Mouse (Mus musculus) midbrain, postnatal 0 days (tissue): ENCODE measurements around the gene Nkx6-2. TPM values are rescaled to one million over a fixed set of nuclear protein-coding genes. Genes with fewer than 3 reads are reported as not detected.
A peak's percentile ranks its signal among the peaks of the same experiment; 100 is the strongest.

Experiments
- ATAC-seq: fragments of 200-750 bp; cut with Nextera tagmentation; 2 replicates; pipeline ENCODE4 v1.8.0; 2017; ENCODE audit warnings: moderate number of reproducible peaks, mild to moderate bottlenecking, moderate TSS enrichment, moderate library complexity; ENCODE audit not compliant: low FRiP score
- DNase-seq: peaks from one replicate; pipeline ENCODE4 v3.0.0-alpha.2; 2015; ENCODE audit warnings: low spot score
- H3K27ac ChIP-seq: fragments of 300-500 bp; sonication (generic); 2 replicates; pipeline ENCODE4 v1.5.1; 2014; ENCODE audit warnings: low read depth, mild to moderate bottlenecking, low read length, mixed read lengths
- H3K27me3 ChIP-seq: fragments of 300-500 bp; sonication (generic); 2 replicates; pipeline ENCODE4 v1.6.1; 2014; ENCODE audit warnings: low read length, control low read depth, mixed read lengths; ENCODE audit not compliant: insufficient read depth
- H3K36me3 ChIP-seq: fragments of 300-500 bp; sonication (generic); 2 replicates; pipeline ENCODE4 v1.6.1; 2014; ENCODE audit warnings: low read length, control low read depth, mixed read lengths; ENCODE audit not compliant: insufficient read depth
- H3K4me1 ChIP-seq: fragments of 300-500 bp; sonication (generic); 2 replicates; pipeline ENCODE4 v1.6.1; 2014; ENCODE audit warnings: mild to moderate bottlenecking, control low read depth, antibody characterized with exemption, low read length, mixed read lengths; ENCODE audit not compliant: insufficient read depth
- H3K4me2 ChIP-seq: fragments of 300-500 bp; sonication (generic); 2 replicates; pipeline ENCODE4 v1.6.1; 2014; ENCODE audit warnings: low read depth, mild to moderate bottlenecking, low read length, mixed read lengths; ENCODE audit not compliant: poor library complexity, severe bottlenecking
- H3K4me3 ChIP-seq: fragments of 300-500 bp; sonication (generic); 2 replicates; pipeline ENCODE4 v1.5.1; 2014; ENCODE audit warnings: low read depth, mild to moderate bottlenecking, low read length, moderate library complexity
- H3K9ac ChIP-seq: fragments of 300-500 bp; sonication (generic); replicated peaks from 2 replicates; pipeline ENCODE4 v1.6.1; 2014; ENCODE audit warnings: mild to moderate bottlenecking, low read length, moderate library complexity, mixed read lengths; ENCODE audit not compliant: poor library complexity, severe bottlenecking
- H3K9me3 ChIP-seq: fragments of 300-500 bp; sonication (generic); 2 replicates; pipeline ENCODE4 v1.6.1; 2016; ENCODE audit warnings: low read length, control low read depth
- CTCF ChIP-seq: IDR thresholded peaks from 2 replicates; pipeline ENCODE4 v1.5.1; 2016; ENCODE audit warnings: antibody characterized with exemption, mild to moderate bottlenecking
- WGBS: fragments of 180-500 bp; shearing (Covaris S2); extraction: QIAGEN DNeasy Blood & Tissue Kit; methylation state at CpG from one replicate; pipeline ENCODE4 v1.1.7; 2014; 5-methylcytosine and 5-hydroxymethylcytosine counted together
- polyA plus RNA-seq: library from polyadenylated mRNA; unstranded; fragments of >200 nt; fragmentation: Nextera tagmentation; extraction: Ambion mirVana; gene quantifications from 2 replicates; pipeline ENCODE4 v1.2.1, GENCODE M21; 2015
- total RNA-seq: library from RNA; depleted of rRNA; stranded (reverse); fragments of >200 nt; gene quantifications from 2 replicates; pipeline ENCODE4 v1.2.3, GENCODE M21; 2014

Nkx6-2 gene
- total and polyA plus RNA-seq, 2 experiments from 2014 or later: 7.3 to 10.0 TPM

DNA sequence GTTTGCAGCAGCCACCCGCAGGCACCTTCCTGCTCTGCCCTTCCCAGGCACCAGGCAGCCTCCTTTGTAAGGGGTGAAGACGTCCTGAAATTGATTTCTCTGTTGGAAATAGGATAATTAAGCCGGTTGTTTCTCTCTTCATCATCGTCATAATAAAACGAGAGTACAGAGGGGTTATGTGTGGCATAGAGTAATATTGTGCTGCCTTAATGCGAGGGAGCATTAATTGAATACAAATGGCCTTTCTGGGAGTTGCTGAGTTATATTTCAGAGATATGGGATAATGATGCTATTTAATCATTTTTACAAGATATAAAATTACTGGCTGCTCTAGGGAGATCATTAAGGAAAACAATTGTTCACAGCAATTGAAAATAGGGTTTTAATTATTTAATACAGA is 12.7 kb upstream of the Nkx6-2 start:
- no peaks in the 10 kb centered on the region for H3K27me3 ChIP-seq
- H3K4me2 ChIP-seq: no peak overlapping the region
- no peaks in the 10 kb centered on the region for H3K36me3 ChIP-seq
- H3K4me1 ChIP-seq: no peaks in the 10 kb centered on the region
- no peak for TF ChIP-seq CTCF
- H3K9me3 ChIP-seq: no peaks in the 10 kb centered on the region
- H3K4me3 ChIP-seq: no peak overlapping the region
- ATAC-seq: no peak
- H3K9ac ChIP-seq: no peak overlapping the region
- no peak for DNase-seq
- WGBS: 63% methylated on average over 6 of the region's 6 CpGs
- H3K27ac ChIP-seq: no peak overlapping the region

DNA sequence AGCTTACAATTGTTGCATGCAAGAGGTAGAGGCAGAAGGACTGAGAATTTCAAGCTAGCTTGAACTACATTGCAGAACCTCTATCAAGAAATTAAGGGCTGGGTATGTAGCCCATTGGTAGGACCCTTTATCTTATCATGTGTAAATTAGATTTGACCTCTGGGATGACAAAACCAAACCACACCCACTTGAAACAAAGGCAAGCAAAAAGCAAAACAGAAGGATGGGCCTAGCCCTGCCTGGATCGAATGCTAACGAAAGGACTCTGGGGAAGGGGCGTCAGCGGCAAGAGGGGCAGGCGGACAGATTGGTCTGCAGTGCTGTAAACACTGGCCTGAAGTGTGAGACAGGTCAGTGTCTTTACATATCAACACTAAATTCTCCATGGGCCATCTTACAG is 8.7 kb upstream of the Nkx6-2 start:
- no peak overlapping the region for H3K9ac ChIP-seq
- H3K27ac ChIP-seq: no peak overlapping the region
- ATAC-seq (no peak), DNase-seq (no peak)
- H3K4me1 ChIP-seq: no peaks in the 10 kb centered on the region
- H3K27me3 ChIP-seq: peaks cover 31% of the 10 kb centered on the region
- no peak for TF ChIP-seq CTCF
- H3K36me3 ChIP-seq: no peaks in the 10 kb centered on the region
- no peaks in the 10 kb centered on the region for H3K9me3 ChIP-seq
- H3K4me2 ChIP-seq: no peak overlapping the region
- H3K4me3 ChIP-seq: no peak overlapping the region
- WGBS: 88% methylated on average over 5 of the region's 5 CpGs

DNA sequence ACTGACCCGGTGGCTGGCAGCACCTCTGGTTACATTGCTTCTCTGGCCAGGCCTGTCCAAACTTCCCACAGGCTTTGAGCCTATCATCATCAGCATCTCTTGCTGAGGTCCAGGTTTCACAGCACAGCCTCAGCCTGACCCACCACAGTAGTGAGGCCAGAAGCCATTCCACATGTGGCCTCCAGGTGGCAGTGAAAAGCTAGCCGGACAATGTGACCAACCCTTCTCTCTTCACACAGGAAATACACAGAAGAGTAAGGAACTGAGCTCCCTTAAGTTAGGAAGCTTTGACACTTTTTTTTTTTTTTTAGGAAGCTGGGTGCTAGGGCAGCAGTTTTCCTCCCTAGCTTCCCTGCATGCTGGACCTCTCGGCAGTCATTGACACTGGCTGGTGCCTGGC is 7.7 kb upstream of the Nkx6-2 start:
- H3K9me3 ChIP-seq: no peaks in the 10 kb centered on the region
- H3K4me2 ChIP-seq: no peak overlapping the region
- no peak overlapping the region for H3K27ac ChIP-seq
- TF ChIP-seq CTCF: peak; percentile 76
- no peaks in the 10 kb centered on the region for H3K36me3 ChIP-seq
- no peaks in the 10 kb centered on the region; the same call in 1 of the 2 replicates for H3K4me1 ChIP-seq
- ATAC-seq: no peak
- peaks cover 42% of the 10 kb centered on the region for H3K27me3 ChIP-seq
- DNase-seq: peak; percentile 42
- H3K4me3 ChIP-seq: no peak overlapping the region
- 35% methylated on average over 3 of the region's 3 CpGs for WGBS
- H3K9ac ChIP-seq: no peak overlapping the region

DNA sequence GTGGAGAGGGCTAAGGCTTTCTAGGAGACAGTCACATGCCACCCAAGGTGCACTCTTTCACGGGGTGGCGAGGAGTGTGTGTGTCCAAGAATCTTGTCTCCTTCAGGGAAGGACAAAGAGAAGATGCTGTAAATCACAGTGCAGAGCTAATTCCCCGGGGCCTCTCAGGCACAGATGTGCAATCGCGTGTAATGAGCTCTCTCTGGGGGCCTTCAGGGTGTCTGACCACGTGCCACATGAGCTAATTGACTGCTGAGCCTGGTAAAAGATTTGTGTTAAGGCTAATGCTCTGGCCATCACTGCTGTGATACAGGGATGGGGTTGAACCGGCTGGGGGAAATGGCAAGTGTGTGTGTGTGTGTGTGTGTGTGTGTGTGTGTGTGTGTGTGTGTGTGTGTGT is 5.3 kb upstream of the Nkx6-2 start:
- DNase-seq (no peak), ATAC-seq (no peak)
- no peak overlapping the region for H3K27ac ChIP-seq
- H3K4me1 ChIP-seq: no peaks in the 10 kb centered on the region; the same call in 1 of the 2 replicates
- no peak overlapping the region for H3K4me2 ChIP-seq
- no peak overlapping the region for H3K9ac ChIP-seq
- no peaks in the 10 kb centered on the region for H3K36me3 ChIP-seq
- H3K4me3 ChIP-seq: no peak overlapping the region
- peaks cover 59% of the 10 kb centered on the region for H3K27me3 ChIP-seq
- no peaks in the 10 kb centered on the region for H3K9me3 ChIP-seq
- WGBS: 25% methylated on average over 7 of the region's 7 CpGs
- TF ChIP-seq CTCF: no peak

DNA sequence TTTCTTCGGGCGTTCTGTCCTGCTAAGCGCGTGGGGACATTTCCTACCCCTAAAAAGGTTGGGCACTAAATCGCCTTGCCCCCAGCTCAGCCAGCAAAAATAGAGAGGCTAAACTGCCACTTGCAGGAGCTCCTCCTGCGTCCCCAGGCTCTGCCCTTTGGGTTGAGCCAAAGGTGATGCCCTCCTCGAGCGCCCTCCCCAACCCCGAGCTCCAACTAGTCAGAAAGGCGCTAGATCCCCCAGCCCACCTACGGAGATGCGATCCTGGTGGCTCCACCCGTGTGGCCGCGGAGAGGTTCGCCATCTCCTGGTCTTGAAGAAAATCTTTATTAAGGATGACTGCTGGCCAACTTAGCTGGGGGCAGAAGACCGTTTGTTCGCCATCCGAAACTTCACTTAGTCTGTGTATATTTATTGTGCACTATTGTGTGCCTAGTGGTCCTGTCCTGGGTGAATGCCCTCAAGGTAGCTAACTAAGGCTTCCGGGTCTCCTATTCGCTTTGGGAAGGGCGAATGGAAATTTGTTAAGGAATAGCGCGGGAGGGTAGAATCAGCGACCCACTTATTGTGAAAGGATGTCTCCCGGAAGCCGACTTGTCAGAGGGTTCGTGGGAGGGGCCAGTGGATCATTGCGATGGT is 2.7 kb upstream of the Nkx6-2 start:
- no peaks in the 10 kb centered on the region for H3K9me3 ChIP-seq
- H3K9ac ChIP-seq: no peak overlapping the region
- H3K27me3 ChIP-seq: peaks cover 81% of the 10 kb centered on the region
- ATAC-seq (no peak), DNase-seq (no peak)
- WGBS: 3% methylated on average over 29 of the region's 29 CpGs
- TF ChIP-seq CTCF: peak; percentile 58
- no peaks in the 10 kb centered on the region; the same call in 1 of the 2 replicates for H3K4me1 ChIP-seq
- no peak overlapping the region for H3K4me3 ChIP-seq
- no peak overlapping the region for H3K27ac ChIP-seq
- H3K4me2 ChIP-seq: no peak overlapping the region
- no peaks in the 10 kb centered on the region for H3K36me3 ChIP-seq

DNA sequence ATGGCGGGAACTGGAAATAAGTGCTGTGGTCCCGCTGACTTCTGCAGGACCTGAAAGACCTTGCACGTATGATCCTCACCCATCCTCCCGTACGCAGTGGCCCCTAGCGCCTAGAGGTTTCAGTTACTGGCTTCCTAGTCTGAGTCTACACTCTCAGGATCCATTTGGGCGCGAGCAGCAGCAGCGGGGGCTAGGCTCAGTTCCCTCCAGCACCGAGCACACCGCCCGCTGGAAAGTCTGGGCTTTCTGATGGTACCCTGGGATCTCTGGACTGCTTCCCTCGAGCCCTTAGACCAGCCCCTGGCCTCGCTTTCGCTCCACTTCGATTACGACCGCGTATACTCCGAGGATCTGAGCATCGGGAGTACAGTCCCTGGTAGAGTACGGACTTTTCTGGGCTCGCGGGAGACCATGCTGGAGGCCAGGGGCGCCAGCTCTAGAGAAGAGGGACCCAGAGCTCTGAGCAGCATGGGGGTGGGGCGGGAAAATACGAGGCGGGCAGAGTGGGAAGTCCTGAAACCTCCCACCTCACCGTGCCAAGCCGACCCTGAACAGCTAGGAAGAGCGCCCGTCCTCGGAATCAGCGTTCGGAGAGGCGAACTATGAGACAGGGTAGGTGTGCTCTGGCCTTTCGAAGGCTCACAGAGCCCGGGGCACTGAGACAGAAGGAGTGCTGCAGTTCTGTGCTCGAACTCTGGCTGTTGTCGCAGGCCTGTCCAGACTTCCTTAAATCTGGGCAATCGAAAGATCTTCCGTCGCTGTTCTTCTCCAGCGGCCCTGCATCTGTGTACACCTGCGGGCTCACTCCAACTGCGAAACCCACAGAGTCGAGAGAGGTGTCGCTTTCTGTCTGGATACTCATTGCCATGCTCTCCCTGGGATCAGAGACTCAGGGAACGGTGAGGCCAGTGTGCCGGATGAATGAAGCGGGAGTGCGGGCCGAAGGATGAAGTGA is 1.9 kb upstream of the Nkx6-2 start:
- Histone ChIP-seq H3K9me3 (no peaks in the 10 kb centered on the region), H3K36me3 (no peaks in the 10 kb centered on the region), H3K4me2 (peak overlapping the region; percentile 9; the same call in 1 of the 2 replicates), H3K9ac (no peak overlapping the region), H3K4me1 (no peaks in the 10 kb centered on the region; the same call in 1 of the 2 replicates), H3K27ac (no peak overlapping the region), H3K27me3 (peaks cover 83% of the 10 kb centered on the region), H3K4me3 (no peak overlapping the region)
- TF ChIP-seq CTCF: no peak
- 2% methylated on average over 53 of the region's 53 CpGs for WGBS
- DNase-seq: no peak
- ATAC-seq: no peak
